Mouse (Mus musculus) naive thymus-derived CD4-positive, alpha-beta T cell, adult 2 months (primary cell): ENCODE data around the gene Rnf6.

Experiments
- DNase-seq: peaks from one replicate; pipeline ENCODE4 v3.0.0-alpha.2; 2011; ENCODE audit warnings: low read depth

The Rnf6 gene

GRCm38 (mm10) chr5:146220879-146221714 is at the start of gene Rnf6:
TSS of gene Rnf6 (minus strand) at chr5:146221555.
- DNase-seq = peak; percentile 93

- DNase-seq = no peak
These were observed 49.2 kb upstream of the Rnf6 start for GRCm38 (mm10) chr5:146270593-146270992.

GRCm38 (mm10) chr5:146267776-146268175 is 46.4 kb upstream of the Rnf6 start:
- DNase-seq = no peak

GRCm38 (mm10) chr5:146265934-146266591 is 44.7 kb upstream of the Rnf6 start:
- DNase-seq = no peak

GRCm38 (mm10) chr5:146260003-146260402 is 38.6 kb upstream of the Rnf6 start:
- DNase-seq = peak; percentile 24

GRCm38 (mm10) chr5:146253644-146254043 is 32.3 kb upstream of the Rnf6 start:
- DNase-seq = no peak

GRCm38 (mm10) chr5:146251663-146252429 is 30.5 kb upstream of the Rnf6 start:
- no peak for DNase-seq

- no peak for DNase-seq
These were observed 29.2 kb upstream of the Rnf6 start for GRCm38 (mm10) chr5:146250369-146251075.

GRCm38 (mm10) chr5:146248746-146249145 is 27.4 kb upstream of the Rnf6 start:
- no peak for DNase-seq

- no peak for DNase-seq
These were observed 26.4 kb upstream of the Rnf6 start for GRCm38 (mm10) chr5:146247709-146248108.

GRCm38 (mm10) chr5:146246386-146246785 is 25.0 kb upstream of the Rnf6 start:
- DNase-seq = no peak

GRCm38 (mm10) chr5:146245646-146246370 is 24.5 kb upstream of the Rnf6 start:
- DNase-seq = no peak

GRCm38 (mm10) chr5:146245193-146245592 is 23.8 kb upstream of the Rnf6 start:
- DNase-seq = no peak

GRCm38 (mm10) chr5:146241202-146241601 is 19.8 kb upstream of the Rnf6 start:
- no peak for DNase-seq

- DNase-seq = no peak
These were observed 19.4 kb upstream of the Rnf6 start for GRCm38 (mm10) chr5:146240771-146241170.

- no peak for DNase-seq
These were observed 16.9 kb upstream of the Rnf6 start for GRCm38 (mm10) chr5:146238274-146238673.

- no peak for DNase-seq
These were observed 13.0 kb upstream of the Rnf6 start for GRCm38 (mm10) chr5:146234336-146234735.

GRCm38 (mm10) chr5:146232816-146233215 is 11.5 kb upstream of the Rnf6 start:
- DNase-seq = no peak

- no peak for DNase-seq
These were observed 10.8 kb upstream of the Rnf6 start for GRCm38 (mm10) chr5:146232056-146232675.

GRCm38 (mm10) chr5:146231655-146231996 is 10.3 kb upstream of the Rnf6 start:
- DNase-seq = no peak
